Mouse (Mus musculus) stomach, postnatal 0 days (tissue): ENCODE data around the gene Ly6g6e.

ENCODE experiments used
- CTCF ChIP-seq: IDR thresholded peaks from 2 replicates; pipeline ENCODE4 v1.5.1; 2016; ENCODE audit warnings: antibody characterized with exemption, low read depth, mild to moderate bottlenecking, moderate library complexity
- EP300 ChIP-seq: optimal IDR thresholded peaks from 2 replicates; pipeline ENCODE3; 2016; ENCODE audit warnings: antibody characterized with exemption

DNA sequence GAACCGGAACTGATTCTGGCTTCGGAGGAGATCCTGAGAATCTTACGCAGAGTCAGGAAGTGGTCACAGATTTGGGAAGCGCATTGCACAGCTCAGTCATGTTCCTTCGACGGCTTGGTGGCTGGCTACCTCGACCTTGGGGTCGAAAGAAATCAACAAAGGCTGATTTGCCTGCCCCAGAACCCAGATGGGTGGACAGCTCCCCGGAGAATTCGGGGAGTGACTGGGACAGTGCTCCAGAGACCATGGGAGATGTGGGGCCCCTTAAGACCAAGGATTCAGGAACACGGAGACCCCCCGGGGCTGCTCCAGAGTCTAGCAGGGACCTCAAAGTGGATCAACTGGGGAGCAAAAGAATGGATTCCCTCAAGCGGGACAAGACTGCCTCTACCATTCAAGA is 50.3 kb downstream of the Ly6g6e start:
- TF ChIP-seq CTCF: no peak
- TF ChIP-seq EP300: no peak
